ENCODE assay signal across 13 mouse cellular contexts in the genomic region with DNA sequence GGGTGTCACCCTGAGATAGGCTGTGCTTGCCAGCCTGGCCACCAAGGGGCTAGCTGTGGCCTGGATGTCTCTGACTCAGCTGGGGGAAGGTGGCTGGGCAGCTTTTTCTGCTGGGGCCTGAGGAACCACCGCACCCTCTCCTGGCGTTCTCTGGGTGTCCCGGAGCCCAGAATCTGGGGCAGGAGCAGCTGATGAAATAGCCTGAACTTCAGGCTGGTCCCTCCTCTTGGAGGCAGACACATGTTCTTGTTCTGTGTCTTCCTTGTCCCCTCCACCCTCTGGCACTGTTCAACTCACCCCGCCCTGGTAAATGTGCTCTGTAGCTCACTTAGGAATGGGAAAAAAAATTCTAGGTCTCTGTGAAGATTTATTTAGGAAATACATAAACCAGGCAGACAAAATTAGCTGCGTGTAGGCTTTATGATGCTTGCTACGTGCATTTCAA.
DNase-seq lines count a peak whose midpoint lies in the region; ATAC-seq lines count a peak whose summit lies in the region.
"Had no signal": no experiment of that assay in that cellular context is flagged by ENCODE, and none has a peak within 500 bp of the region (broad histone marks: within the 10 kb centered on the region; RNA-seq: fewer than 3 reads in every experiment).

No protein-coding gene starts in this region.

- peaks cover 19% of the 10 kb centered on the region for H3K4me1 ChIP-seq in embryonic facial prominence, embryonic 13.5 days
- 0 out of 2 replicates have a peak, but pooled peaks cover 3% of the 10 kb centered on the region for H3K4me1 ChIP-seq in embryonic facial prominence, embryonic 10.5 days
- H3K4me1 ChIP-seq: limb, embryonic 12.5 days had no signal

- H3K27ac ChIP-seq in embryonic facial prominence, embryonic 13.5 days = peak overlapping the region; percentile 78
- no peak overlapping the region for H3K27ac ChIP-seq in embryonic facial prominence, embryonic 10.5 days (replicated peaks)
- H3K27ac ChIP-seq: limb, embryonic 12.5 days had no signal

- DNase-seq in embryonic facial prominence, embryonic 10.5 days (ENCODE audit: low spot score) = no peak
- DNase-seq in lung, postnatal 10 days = peak; percentile 52
- no peak for DNase-seq in lung, postnatal 14 days
- peak; percentile 44 to 64 for DNase-seq in frontal cortex, adult 2 months (ENCODE audit: extremely low spot score in 1 of 2, low spot score in 1 of 2)
- peak; percentile 80 for DNase-seq in skeletal muscle tissue, adult 2 months (ENCODE audit: low read depth, low spot score)
- DNase-seq in embryo, embryonic 11 days = no peak
- no peak for DNase-seq in B cell, adult 2 months
- DNase-seq: adrenal gland, postnatal 10 days; cerebellum, adult 11 months; kidney, adult 11 months had no signal

- no peaks in the 10 kb centered on the region for H3K36me3 ChIP-seq in embryonic facial prominence, embryonic 13.5 days
- no peaks in the 10 kb centered on the region for H3K36me3 ChIP-seq in embryonic facial prominence, embryonic 10.5 days (replicated peaks)
- H3K36me3 ChIP-seq: limb, embryonic 12.5 days had no signal

- 60% methylated on average over 6 of the region's 6 CpGs for WGBS in embryonic facial prominence, embryonic 13.5 days
- 84% methylated on average over 6 of the region's 6 CpGs for WGBS in embryonic facial prominence, embryonic 10.5 days

- no peak for ATAC-seq in embryonic facial prominence, embryonic 13.5 days (ENCODE audit: insufficient number of reproducible peaks, insufficient read depth, low FRiP score, low TSS enrichment, low read depth)
- ATAC-seq: forebrain, embryonic 16.5 days had no signal

- H3K4me2 ChIP-seq in embryonic facial prominence, embryonic 13.5 days = no peak overlapping the region
- H3K4me2 ChIP-seq: limb, embryonic 12.5 days had no signal

- no peaks in the 10 kb centered on the region for H3K27me3 ChIP-seq in embryonic facial prominence, embryonic 13.5 days
- no peaks in the 10 kb centered on the region for H3K27me3 ChIP-seq in embryonic facial prominence, embryonic 10.5 days (replicated peaks; ENCODE audit: low read depth, poor library complexity, severe bottlenecking)
- H3K27me3 ChIP-seq: limb, embryonic 12.5 days had no signal

- H3K9me3 ChIP-seq in embryonic facial prominence, embryonic 13.5 days = no peaks in the 10 kb centered on the region
- no peaks in the 10 kb centered on the region for H3K9me3 ChIP-seq in embryonic facial prominence, embryonic 10.5 days
- H3K9me3 ChIP-seq: limb, embryonic 12.5 days had no signal

- H3K4me3 ChIP-seq in embryonic facial prominence, embryonic 13.5 days = no peak overlapping the region
- H3K4me3 ChIP-seq in embryonic facial prominence, embryonic 10.5 days = no peak overlapping the region
- H3K4me3 ChIP-seq: limb, embryonic 12.5 days had no signal

- no peak overlapping the region for H3K9ac ChIP-seq in embryonic facial prominence, embryonic 13.5 days
- H3K9ac ChIP-seq: limb, embryonic 12.5 days had no signal

Comparison
In these comparisons a context has a peak if more than half of its experiments do, and no peak if none do; other contexts are left out.
1. DNase-seq: peak in lung, postnatal 10 days (single experiment), frontal cortex, adult 2 months (2 of 2) and skeletal muscle tissue, adult 2 months (single experiment); none in embryonic facial prominence, embryonic 10.5 days (single experiment), lung, postnatal 14 days (single experiment), embryo, embryonic 11 days (single experiment) and B cell, adult 2 months (0 of 2).